Mouse (Mus musculus): ENCODE results near the gene Nudt16l1.

DNA sequence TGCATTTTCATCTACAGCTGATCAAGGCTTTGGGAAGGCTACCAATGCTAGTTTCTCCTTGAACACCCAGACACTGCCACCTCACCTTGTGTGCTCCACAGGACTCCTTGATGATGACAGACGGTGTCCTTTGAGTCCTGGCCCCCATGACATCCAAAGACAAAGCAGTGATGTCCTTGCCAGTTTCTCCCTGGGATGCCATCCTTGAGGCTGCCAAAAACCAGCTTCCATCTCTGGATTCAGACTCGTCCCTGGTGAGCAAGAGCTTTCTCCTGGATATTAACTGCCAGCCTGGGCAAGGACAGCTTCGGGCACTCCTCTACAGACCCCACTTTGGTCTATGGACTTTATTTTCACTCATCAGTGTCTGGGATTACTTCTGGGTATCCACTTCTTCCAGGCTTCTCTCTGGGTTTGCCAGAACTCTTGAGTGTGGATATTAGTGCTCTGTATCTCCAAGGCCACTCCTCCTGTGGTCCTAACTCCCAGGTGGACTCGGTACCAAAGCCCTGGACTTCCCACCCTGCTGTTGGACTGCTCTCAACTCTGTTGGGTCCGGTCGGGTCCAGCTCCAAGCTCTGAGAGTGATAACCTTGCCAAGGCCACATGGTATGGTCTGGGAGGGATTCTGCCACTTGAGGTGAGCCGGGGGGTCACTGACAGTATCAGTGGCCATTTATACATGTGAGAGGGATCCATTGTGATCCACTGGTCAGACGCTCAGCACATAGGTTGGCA lies 27.0 kb downstream of the Nudt16l1 start:
- TF ChIP-seq ZNF384 (IDR thresholded peaks at IDR 0.05; ENCODE audit: low read depth, low read length) (no peak), HCFC1 (IDR thresholded peaks at IDR 0.05; ENCODE audit: borderline replicate concordance, insufficient read depth, low read length) (no peak), MAFK (IDR thresholded peaks at IDR 0.05; ENCODE audit: insufficient read depth, low read depth, low read length) (no peak)

Data from ES-E14 (cell line).